Mouse (Mus musculus): Measurements from ENCODE around the gene Fam229a.
"Not testable (repeated sequence)": the region's sequence is repeated elsewhere in the genome, so short reads cannot be mapped to it uniquely, and the experiment has no call there.

The Fam229a gene

GRCm38 (mm10) chr4:129490972-129491880 is at the start of gene Fam229a, which contains the start of gene Tssk3:
Fam229a (plus strand) TSS chr4:129491190.
Tssk3 (minus strand) TSS chr4:129491022.
- DNase-seq: no peak

GRCm38 (mm10) chr4:129447360-129447759 is 43.6 kb upstream of the Fam229a start:
- DNase-seq: no peak

DNA sequence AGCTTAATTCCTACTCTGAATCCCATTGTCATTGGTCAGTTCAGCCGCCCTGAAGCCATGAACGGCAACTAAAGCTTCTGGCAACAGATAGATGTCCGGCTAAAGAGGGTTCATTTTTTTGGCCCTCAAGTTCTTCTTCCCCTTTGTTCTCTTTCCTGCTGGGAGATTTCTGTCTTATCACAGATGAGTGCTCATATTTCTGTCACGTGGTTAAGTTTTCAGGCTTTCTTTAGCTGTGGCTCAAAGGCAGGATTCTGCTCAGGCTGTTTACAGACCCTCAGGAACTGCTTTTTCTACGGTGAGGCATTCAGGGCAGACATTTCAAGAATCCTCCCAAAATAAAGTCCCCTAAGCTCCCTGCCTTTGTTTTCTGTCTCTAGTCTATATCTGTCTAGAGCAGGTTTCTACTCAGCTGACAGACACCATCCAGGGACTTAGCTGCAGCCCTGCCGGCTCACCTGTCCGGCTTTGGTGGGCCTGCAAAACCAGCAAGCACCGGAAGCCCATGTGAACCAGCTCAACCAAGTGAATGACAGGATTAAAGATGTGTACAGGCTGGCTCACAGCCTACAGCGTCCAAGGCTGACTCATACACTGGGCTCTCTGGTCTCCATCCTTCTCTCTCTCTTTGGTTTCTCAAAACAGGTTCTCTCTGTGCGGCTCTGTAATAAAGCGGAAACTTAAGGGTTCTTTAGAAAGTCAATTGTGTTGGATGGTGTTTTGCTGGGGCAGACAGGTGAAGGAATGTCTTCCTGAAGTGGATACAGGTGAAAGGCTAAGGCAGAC is 43.0 kb upstream of the Fam229a start:
- no peak for DNase-seq

- DNase-seq: no peak
Observed at GRCm38 (mm10) chr4:129448713-129449112, 42.3 kb upstream of the Fam229a start.

DNA sequence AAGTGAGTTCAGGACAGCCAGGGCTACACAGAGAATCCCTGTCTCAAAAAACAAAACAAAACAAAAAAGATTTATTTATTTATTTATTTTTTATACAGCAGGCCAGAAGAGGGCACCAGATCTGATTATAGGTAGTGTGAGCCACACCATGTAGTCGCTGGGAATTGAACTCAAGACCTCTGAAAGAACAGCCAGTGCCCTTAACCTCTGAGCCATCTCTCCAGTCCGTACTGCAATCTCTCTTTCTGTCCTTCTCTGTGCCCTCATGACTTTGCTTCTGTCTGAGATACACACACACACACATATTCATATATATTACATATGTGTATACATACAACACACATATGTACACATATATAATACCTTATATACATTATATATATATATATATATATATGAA is 40.1 kb upstream of the Fam229a start:
- no peak for DNase-seq

DNA sequence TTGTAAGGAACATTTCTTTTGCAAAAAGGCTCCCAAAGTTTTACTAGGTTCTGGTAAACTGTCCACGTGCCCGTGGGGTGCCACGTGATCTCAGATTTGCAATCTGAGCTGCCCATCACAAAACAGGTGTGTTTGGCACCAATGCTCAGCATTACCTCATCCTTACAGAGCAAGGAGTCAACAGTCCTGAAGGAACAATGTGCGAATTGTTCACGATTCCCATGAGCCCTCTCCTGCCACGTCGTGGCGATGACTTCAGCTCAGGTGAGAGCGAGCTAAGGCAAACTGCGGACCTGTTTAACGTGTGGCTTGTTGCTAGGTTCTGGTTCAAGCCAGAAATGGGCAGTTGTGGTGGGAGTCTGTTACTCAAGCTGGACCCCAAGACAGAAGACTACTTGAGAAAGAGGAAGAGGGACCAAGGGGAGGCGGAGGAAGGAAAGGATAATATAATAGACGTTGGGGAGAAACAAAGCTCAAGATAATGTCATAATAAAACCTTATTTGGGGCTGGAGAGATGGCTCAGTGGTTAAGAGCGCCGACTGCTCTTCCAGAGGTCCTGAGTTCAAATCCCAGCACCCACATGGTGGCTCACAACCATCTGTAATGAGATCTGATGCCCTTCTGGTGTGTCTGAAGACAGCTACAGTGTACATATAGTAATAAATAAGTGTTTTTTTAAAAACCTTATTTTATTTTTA is 39.4 kb upstream of the Fam229a start:
- no peak for DNase-seq

GRCm38 (mm10) chr4:129455265-129455664 is 35.7 kb upstream of the Fam229a start:
- peak; percentile 68 for DNase-seq

GRCm38 (mm10) chr4:129456126-129456525 is 34.9 kb upstream of the Fam229a start:
- DNase-seq: no peak

GRCm38 (mm10) chr4:129457311-129457710 is 33.7 kb upstream of the Fam229a start:
- not testable (repeated sequence) for DNase-seq

GRCm38 (mm10) chr4:129459726-129460125 is 31.3 kb upstream of the Fam229a start:
- DNase-seq: no peak

GRCm38 (mm10) chr4:129460827-129461182 is 30.2 kb upstream of the Fam229a start:
- DNase-seq: no peak

GRCm38 (mm10) chr4:129461183-129461960 is 29.6 kb upstream of the Fam229a start, which contains the start of gene Bsdc1:
Bsdc1 (plus strand) TSS chr4:129461581.
- DNase-seq: peak; percentile 100

GRCm38 (mm10) chr4:129462118-129462517 is 28.9 kb upstream of the Fam229a start:
- peak; percentile 33 for DNase-seq

DNA sequence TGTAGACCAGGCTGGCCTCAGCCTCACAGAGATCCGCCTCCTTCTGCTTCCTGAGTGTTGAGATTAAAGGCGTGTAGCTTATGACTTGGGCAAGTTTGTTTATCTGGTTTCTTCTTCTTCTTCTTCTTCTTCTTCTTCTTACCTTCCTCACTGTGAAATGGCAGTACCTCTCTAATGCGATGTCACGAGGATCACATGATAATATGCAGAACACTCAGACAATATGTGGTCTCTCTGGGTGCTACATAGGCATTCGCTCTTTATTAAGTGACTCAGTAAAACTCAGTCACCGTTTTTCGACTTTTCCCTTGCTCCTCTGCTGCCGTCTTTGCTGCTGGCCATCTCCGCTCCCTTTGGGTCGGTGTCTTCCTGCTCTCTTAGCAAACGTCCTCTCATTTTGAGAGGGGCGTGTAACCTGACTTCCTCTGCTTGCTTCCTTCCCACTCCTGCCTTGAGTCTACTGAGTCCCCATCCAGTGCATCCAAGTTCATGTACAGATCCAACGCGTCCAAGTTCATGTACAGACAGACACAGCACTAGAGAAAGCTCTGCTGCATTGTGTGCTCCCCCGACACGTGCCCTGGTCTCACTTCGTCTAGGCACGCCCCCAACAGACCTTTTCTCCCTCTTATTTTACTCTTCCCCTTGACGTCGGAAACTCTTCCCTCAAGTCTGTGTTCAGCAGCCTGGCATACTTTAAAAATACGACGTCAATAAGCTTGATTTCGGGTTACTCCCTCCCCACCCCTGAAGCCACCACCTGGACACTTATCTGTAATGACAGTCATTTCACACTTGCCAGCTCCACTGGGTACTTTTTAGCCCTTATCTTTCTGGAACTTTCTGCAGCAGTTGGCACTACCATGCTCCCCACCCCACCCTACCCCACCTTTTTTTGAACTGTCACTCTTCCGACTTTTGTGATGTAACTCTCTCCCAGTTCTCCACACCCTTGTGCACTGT is 27.6 kb upstream of the Fam229a start:
- no peak for DNase-seq

- DNase-seq: no peak
Observed at GRCm38 (mm10) chr4:129464286-129464815, 26.6 kb upstream of the Fam229a start.

DNA sequence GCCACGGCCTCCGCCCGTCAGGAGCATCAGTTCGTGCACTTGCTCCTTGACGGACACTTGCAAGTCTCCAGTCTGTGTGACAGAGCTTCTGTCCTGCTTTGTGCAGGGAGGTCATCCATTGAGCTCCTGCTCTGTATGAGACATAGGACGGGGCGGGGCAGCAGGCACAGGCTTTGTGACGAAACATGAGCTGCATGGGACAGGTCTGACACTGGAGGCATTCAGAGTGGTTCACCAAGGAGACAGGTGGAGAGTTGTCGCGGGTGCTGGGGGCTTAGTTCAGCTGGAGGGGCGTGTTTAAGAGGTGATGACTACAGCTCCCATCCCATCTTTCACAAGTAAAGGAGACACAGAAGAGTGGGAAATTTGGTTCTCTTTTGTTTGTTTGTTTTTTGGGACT is 14.9 kb upstream of the Fam229a start:
- no peak for DNase-seq

DNA sequence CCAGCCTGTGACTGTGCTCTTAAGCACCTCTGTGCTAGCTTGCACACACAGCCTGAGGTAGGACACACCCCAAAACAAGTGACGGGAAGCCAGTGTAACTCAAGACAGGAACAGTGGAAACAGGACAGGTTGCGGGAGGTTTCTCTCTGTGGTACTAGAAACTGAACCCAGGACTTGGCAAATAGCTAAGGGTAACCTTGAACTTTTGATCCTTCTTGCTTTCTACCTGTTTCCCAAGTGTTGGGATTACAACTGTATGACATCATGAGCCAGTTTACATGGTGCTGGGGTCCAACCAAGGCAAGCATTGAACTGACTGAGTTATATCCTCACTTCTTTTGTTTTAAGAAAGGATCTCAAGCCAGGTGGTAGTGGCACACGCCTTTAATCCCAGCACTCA is 11.1 kb upstream of the Fam229a start:
- DNase-seq: no peak

- DNase-seq: no peak
Observed at GRCm38 (mm10) chr4:129481090-129481489, 9.9 kb upstream of the Fam229a start.

- no peak for DNase-seq
Observed at GRCm38 (mm10) chr4:129494681-129495080, 3.7 kb downstream of the Fam229a start.

DNA sequence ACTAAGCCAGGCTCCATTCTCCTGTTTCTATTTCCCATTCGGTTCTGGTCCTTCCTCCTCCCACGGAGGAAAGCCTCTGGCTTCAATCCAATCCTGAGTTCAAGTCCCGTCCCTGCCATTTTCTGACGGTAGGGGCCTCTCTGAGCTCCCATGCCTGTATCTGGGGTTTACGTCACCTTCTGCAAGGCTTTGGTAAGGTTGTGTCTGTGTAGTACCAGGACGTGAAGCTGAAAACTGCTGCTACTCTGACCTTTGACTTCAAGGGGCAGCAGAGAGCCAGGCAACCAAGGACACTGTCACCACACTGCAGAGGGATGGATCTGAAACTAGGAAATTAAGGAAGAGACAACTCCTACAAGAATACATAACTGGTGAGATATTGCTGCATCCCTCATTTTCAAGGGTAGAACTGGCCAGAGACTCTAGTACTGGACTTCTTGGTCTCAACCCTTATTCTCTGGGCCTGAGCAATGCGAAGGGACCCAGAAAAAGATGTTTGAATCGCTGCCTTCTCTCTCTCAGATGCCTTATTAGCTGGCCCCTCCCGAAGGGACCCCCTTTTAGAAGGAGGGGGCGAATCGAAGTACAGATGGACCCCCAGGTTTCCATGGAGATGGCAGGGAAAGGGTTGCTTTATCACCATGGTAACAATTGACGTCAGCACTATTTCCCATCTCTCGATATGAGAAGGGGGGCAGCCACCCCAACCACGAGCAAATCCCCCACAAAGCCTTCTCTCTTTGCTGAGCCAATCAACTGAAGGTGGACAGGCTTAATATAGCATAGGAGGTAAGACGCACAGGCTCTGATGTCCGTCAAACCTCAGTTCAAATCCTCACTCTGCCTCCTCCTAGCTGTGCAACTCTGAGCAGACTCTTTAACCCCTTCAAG is 4.9 kb downstream of the Fam229a start:
- DNase-seq: no peak
